In the genomic region with DNA sequence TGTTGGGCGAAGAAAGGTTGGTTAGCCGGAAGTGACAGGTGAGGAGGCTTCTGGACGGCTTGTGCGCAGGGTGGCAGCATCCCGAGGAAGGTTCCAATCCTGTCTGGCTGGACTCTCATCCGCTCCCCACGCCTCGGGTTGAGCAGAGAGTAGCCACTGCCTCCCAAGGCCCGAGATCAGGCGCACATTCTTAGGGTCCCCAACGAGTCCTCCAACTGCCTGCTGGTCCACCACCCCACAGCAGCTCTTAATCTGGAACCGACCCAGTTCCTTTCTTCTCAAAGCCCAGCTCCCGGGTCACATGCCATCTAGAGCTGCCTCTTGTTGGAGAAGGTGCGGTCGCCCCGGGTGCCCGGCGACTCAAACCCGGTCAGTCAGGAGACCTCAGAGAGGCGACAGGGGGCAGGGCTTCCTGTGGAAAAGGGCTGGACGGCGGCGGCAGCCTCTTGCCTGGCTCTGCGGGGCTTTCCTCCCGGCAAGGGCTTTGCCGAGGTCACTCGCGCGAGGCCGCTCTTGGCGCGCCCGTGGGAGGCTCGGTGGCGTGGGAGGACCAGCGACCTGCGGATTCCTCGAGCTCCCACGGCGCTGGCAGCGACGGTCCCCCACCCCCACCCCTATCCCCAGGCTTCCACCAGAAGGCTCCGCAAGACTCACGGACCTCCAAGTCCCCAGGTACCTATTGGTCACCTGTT, we compare ENCODE assay signal across 8 mouse cellular contexts. TPM values are rescaled to one million over a fixed set of nuclear protein-coding genes. Genes with fewer than 3 reads are reported as not detected.
A peak's percentile ranks its signal among the peaks of the same experiment; 100 is the strongest.
DNase-seq lines count a peak whose midpoint lies in the region; ATAC-seq lines count a peak whose summit lies in the region.

TSS of gene Tifa (plus strand) at position 306 of the 692 bp plus-strand sequence.

- H3K4me3 ChIP-seq in embryonic facial prominence, embryonic 13.5 days = peak within 1 kb of the TSS; percentile 61
- peak within 1 kb of the TSS; percentile 80 for H3K4me3 ChIP-seq in heart, embryonic 10.5 days
- peak within 1 kb of the TSS; percentile 79 for H3K4me3 ChIP-seq in liver, embryonic 11.5 days (ENCODE audit: low read depth, low read length)

- no peaks in the 10 kb centered on the region for H3K9me3 ChIP-seq in embryonic facial prominence, embryonic 13.5 days
- no peaks in the 10 kb centered on the region for H3K9me3 ChIP-seq in heart, embryonic 10.5 days
- no peaks in the 10 kb centered on the region for H3K9me3 ChIP-seq in liver, embryonic 11.5 days (ENCODE audit: control insufficient read depth, low read length)

- peak within 1 kb of the TSS; percentile 98 for H3K4me2 ChIP-seq in embryonic facial prominence, embryonic 13.5 days
- peak within 1 kb of the TSS; percentile 98 for H3K4me2 ChIP-seq in liver, embryonic 11.5 days

- DNase-seq in A20 (ENCODE audit: low read depth, low spot score) = peak; percentile 56
- DNase-seq in adrenal gland, postnatal 36 days = peak; percentile 78 to 83
- DNase-seq in heart, embryonic 10.5 days (ENCODE audit: low spot score) = peak; percentile 86
- peak; percentile 67 for DNase-seq in kidney, adult 9 months
- peak; percentile 79 for DNase-seq in liver, embryonic 11.5 days (ENCODE audit: low spot score)
- DNase-seq in monocyte, adult 2 months (ENCODE audit: low read depth in 1 of 2, low spot score in 2 of 2) = peak; percentile 70 to 86
- peak; percentile 70 to 76 for DNase-seq in spleen, postnatal 36 days (ENCODE audit: low spot score in 2 of 2)

- H3K9ac ChIP-seq in embryonic facial prominence, embryonic 13.5 days = peak within 1 kb of the TSS; percentile 71
- H3K9ac ChIP-seq in liver, embryonic 11.5 days (ENCODE audit: low read depth, low read length) = peak within 1 kb of the TSS; percentile 86

- peaks cover 15% of the 10 kb centered on the region for H3K4me1 ChIP-seq in embryonic facial prominence, embryonic 13.5 days
- H3K4me1 ChIP-seq in heart, embryonic 10.5 days = peaks cover 16% of the 10 kb centered on the region
- H3K4me1 ChIP-seq in liver, embryonic 11.5 days (replicated peaks; ENCODE audit: control insufficient read depth, insufficient read depth, low read length) = peaks cover 14% of the 10 kb centered on the region

- ATAC-seq in embryonic facial prominence, embryonic 13.5 days (ENCODE audit: insufficient number of reproducible peaks, insufficient read depth, low FRiP score, low TSS enrichment, low read depth) = peak; percentile 16; the same call in 1 of the 2 replicates
- peak; percentile 40 for ATAC-seq in liver, embryonic 11.5 days (replicated peaks; ENCODE audit: low FRiP score)

- no peaks in the 10 kb centered on the region for H3K36me3 ChIP-seq in embryonic facial prominence, embryonic 13.5 days
- H3K36me3 ChIP-seq in heart, embryonic 10.5 days = no peaks in the 10 kb centered on the region
- no peaks in the 10 kb centered on the region for H3K36me3 ChIP-seq in liver, embryonic 11.5 days (ENCODE audit: control insufficient read depth, insufficient read depth, low read length)

- no peak within 1 kb of the TSS for H3K27ac ChIP-seq in embryonic facial prominence, embryonic 13.5 days
- H3K27ac ChIP-seq in heart, embryonic 10.5 days = peak within 1 kb of the TSS; percentile 89
- peak within 1 kb of the TSS; percentile 84 for H3K27ac ChIP-seq in liver, embryonic 11.5 days (ENCODE audit: low read depth, low read length)

- peaks cover 44% of the 10 kb centered on the region for H3K27me3 ChIP-seq in embryonic facial prominence, embryonic 13.5 days
- peaks cover 54% of the 10 kb centered on the region for H3K27me3 ChIP-seq in heart, embryonic 10.5 days (ENCODE audit: insufficient read depth, poor library complexity, severe bottlenecking)
- H3K27me3 ChIP-seq in liver, embryonic 11.5 days (replicated peaks; ENCODE audit: control insufficient read depth, insufficient read depth, low read length) = peaks cover 15% of the 10 kb centered on the region

- under 1% methylated on average over 41 of the region's 44 CpGs for WGBS in embryonic facial prominence, embryonic 13.5 days
- under 1% methylated on average over 43 of the region's 44 CpGs for WGBS in heart, embryonic 10.5 days
- WGBS in liver, embryonic 11.5 days = 2% methylated on average over 44 of the region's 44 CpGs

RNA-seq across cellular contexts. Expression of gene Tifa, which starts in this region (rescaled TPM):
- 1 to 10 TPM; 4.4 to 4.9 TPM for total RNA-seq in adrenal gland, postnatal 36 days (2021)
- polyA plus RNA-seq in embryonic facial prominence, embryonic 13.5 days (2015; fragmentation: Nextera tagmentation; extraction: Ambion mirVana) = 2.4 and 3.7 TPM in 2 replicates
- polyA plus RNA-seq in heart, embryonic 10.5 days (2016; fragmentation: Nextera tagmentation; extraction: Ambion mirVana) = 2.0 and 2.6 TPM in 2 replicates
- polyA plus RNA-seq in liver, embryonic 11.5 days (2014; fragmentation: Nextera tagmentation; extraction: Ambion mirVana) = 13.4 and 14.3 TPM in 2 replicates
